Comparison of ENCODE assay signal across 8 mouse cellular contexts in the genomic region with DNA sequence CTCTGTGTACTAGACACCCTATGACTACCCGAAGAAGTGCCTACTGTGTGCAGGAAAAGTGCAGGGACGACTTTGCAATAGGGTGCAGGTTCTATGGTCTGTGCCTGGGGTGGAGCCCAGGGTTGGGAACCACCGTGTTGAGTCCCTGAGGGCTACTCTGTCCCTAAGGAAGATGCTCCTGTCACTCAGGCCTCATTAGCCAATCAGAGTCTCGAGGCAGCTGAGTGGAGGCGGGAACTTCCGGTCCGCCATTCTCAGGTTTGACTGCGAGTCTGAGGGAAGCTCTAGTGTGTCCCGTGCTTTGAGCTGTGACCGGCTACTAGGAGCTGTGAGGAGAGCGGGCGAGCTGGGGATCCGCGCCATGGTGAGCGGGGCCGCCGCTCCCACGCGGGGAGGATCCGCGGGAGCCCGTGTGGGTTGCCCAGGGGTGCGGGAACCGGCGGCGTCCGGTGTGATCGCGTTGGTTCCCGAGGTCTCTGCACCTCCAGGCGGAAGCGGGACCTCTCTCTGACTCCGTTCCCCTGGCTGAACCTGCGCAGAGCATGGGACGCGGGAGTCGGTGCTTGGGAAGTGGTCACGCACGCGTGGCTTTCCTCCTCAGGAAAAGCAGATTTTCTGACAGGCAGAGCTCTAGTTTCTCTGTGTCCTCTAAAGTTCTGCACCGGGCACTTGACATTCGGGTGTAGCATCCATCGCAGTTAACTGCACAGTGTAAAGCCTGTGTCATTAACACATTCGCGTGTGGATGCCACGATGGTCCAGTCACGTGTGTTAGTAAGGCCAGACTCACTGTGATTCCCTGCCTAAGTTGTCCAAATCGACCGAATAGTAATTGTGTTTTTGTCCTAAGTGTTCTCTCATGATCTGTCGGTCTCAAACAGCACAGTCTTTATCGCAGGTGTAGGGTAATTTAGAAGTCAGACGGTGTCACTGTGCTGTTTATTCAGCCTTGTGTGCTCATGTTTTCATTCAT. TPM values are rescaled to one million over a fixed set of nuclear protein-coding genes. Genes with fewer than 3 reads are reported as not detected.
DNase-seq lines count a peak whose midpoint lies in the region; ATAC-seq and TF ChIP-seq lines count a peak whose summit lies in the region.
"Not testable (repeated sequence)": the region's sequence is repeated elsewhere in the genome, so short reads cannot be mapped to it uniquely, and the experiment has no call there.

A gene (plus strand): TSS at position 257 of the 973 bp plus-strand sequence.

- TF ChIP-seq POLR2A in liver, adult 2 months (IDR thresholded peaks at IDR 0.05; ENCODE audit: extremely low read depth, insufficient read depth, low read length) = 0 out of 2 replicates have a peak, but pooled peaks have one; percentile 30

- peaks cover 10% of the 10 kb centered on the region; the same call in 1 of the 2 replicates for H3K79me2 ChIP-seq in liver, adult 2 months (ENCODE audit: control insufficient read depth, insufficient read depth, low read length)

- H3K9me3 ChIP-seq in heart, embryonic 13.5 days; kidney, postnatal 0 days (replicated peaks; ENCODE audit: low read length): not testable (repeated sequence)

- TF ChIP-seq CTCF in kidney, postnatal 0 days (IDR thresholded peaks at IDR 0.05; ENCODE audit: low read depth); liver, adult 2 months (IDR thresholded peaks at IDR 0.05; ENCODE audit: low read depth, low read length): not testable (repeated sequence)

- not testable (repeated sequence) for H3K4me1 ChIP-seq in brown adipose tissue, adult 24 weeks (ENCODE audit: control insufficient read depth, insufficient read depth, insufficient read length, low read length); kidney, postnatal 0 days (replicated peaks; ENCODE audit: insufficient read depth, low read length); liver, adult 2 months (ENCODE audit: control insufficient read depth, insufficient read depth, low read length)
- peaks cover 16% of the 10 kb centered on the region for H3K4me1 ChIP-seq in heart, embryonic 13.5 days

- peak within 1 kb of the TSS; percentile 70 for H3K4me3 ChIP-seq in brown adipose tissue, adult 24 weeks (ENCODE audit: insufficient read depth, low read depth, low read length)
- H3K4me3 ChIP-seq in heart, embryonic 13.5 days = peak within 1 kb of the TSS; percentile 62
- peak within 1 kb of the TSS; percentile 53 for H3K4me3 ChIP-seq in kidney, postnatal 0 days (replicated peaks; ENCODE audit: low read depth, low read length)
- H3K4me3 ChIP-seq in liver, adult 2 months (ENCODE audit: insufficient read depth, low read depth, low read length) = peak within 1 kb of the TSS; percentile 60

- peak; percentile 91 for DNase-seq in kidney, postnatal 0 days (ENCODE audit: low spot score)
- DNase-seq in liver, adult 2 months (ENCODE audit: extremely low read depth, low read depth, low spot score) = peak; percentile 80
- DNase-seq in spleen, postnatal 36 days (ENCODE audit: low spot score in 2 of 2) = peak; percentile 81 to 86

- H3K27me3 ChIP-seq in heart, embryonic 13.5 days (replicated peaks); kidney, postnatal 0 days (ENCODE audit: insufficient read depth, low read length); liver, adult 2 months (ENCODE audit: control insufficient read depth, insufficient read depth, low read length): not testable (repeated sequence)

- H3K36me3 ChIP-seq in heart, embryonic 13.5 days = peaks cover 23% of the 10 kb centered on the region
- not testable (repeated sequence) for H3K36me3 ChIP-seq in kidney, postnatal 0 days (ENCODE audit: insufficient read depth, low read length); liver, adult 2 months (ENCODE audit: control insufficient read depth, insufficient read depth, low read length)

- WGBS in heart, embryonic 13.5 days = 3% methylated on average over 30 of the region's 52 CpGs
- 1% methylated on average over 34 of the region's 52 CpGs for WGBS in kidney, postnatal 0 days
- 1% methylated on average over 35 of the region's 52 CpGs for WGBS in liver, adult 2 months

- ATAC-seq in CD4-positive, CD25-positive, alpha-beta regulatory T cell, adult 4 months = peak; percentile 97
- ATAC-seq in erythroid progenitor cell, adult 5-6 weeks (replicated peaks; ENCODE audit: low FRiP score, poor library complexity, severe bottlenecking) = peak; percentile 100
- ATAC-seq in heart, embryonic 13.5 days (ENCODE audit: extremely low read depth, insufficient number of reproducible peaks, low FRiP score, low TSS enrichment) = peak; percentile 74; the same call in 1 of the 2 replicates
- ATAC-seq in kidney, postnatal 0 days (replicated peaks; ENCODE audit: low FRiP score, low read depth) = peak; percentile 93
- ATAC-seq in monocyte, adult 5-6 weeks (replicated peaks; ENCODE audit: insufficient number of reproducible peaks, low FRiP score, low TSS enrichment, poor library complexity, severe bottlenecking) = peak; percentile 92

- H3K27ac ChIP-seq in brown adipose tissue, adult 24 weeks (replicated peaks; ENCODE audit: low read depth, low read length) = peak within 1 kb of the TSS; percentile 71; the same call in 1 of the 2 replicates
- H3K27ac ChIP-seq in heart, embryonic 13.5 days (replicated peaks) = peak within 1 kb of the TSS; percentile 84
- peak within 1 kb of the TSS; percentile 90 for H3K27ac ChIP-seq in kidney, postnatal 0 days
- H3K27ac ChIP-seq in liver, adult 2 months (replicated peaks; ENCODE audit: insufficient read depth, low read depth, low read length) = peak within 1 kb of the TSS; percentile 11; the same call in 1 of the 2 replicates

- H3K4me2 ChIP-seq in heart, embryonic 13.5 days = peak within 1 kb of the TSS; percentile 79
- H3K4me2 ChIP-seq in kidney, postnatal 0 days (ENCODE audit: low read length) = peak within 1 kb of the TSS; percentile 53

- peak within 1 kb of the TSS; percentile 83 for H3K9ac ChIP-seq in heart, embryonic 13.5 days
- H3K9ac ChIP-seq in kidney, postnatal 0 days (ENCODE audit: low read depth, low read length) = peak within 1 kb of the TSS; percentile 61
- H3K9ac ChIP-seq in liver, adult 2 months (ENCODE audit: low read depth, low read length) = peak within 1 kb of the TSS; percentile 64

RNA-seq across cellular contexts. Expression of the gene that starts here (rescaled TPM):
- polyA plus RNA-seq in CD4-positive, CD25-positive, alpha-beta regulatory T cell, adult 4 months (2017; shearing (Covaris generic)) = 1 to 10 TPM; 7.1 to 7.5 TPM
- polyA plus RNA-seq in brown adipose tissue, adult 24 weeks (2012; ENCODE audit: insufficient read depth, insufficient read length, missing spikeins) = 1.0 and 1.5 TPM in 2 replicates
- total RNA-seq in erythroid progenitor cell, adult 5-6 weeks (2015; ENCODE audit: low replicate concordance) = not detected in 2 replicates
- 3.0 TPM in 1 of 2 replicates, not detected in the other for total RNA-seq in erythroid progenitor cell, adult 5-6 weeks (2017; ENCODE audit: low replicate concordance)
- polyA plus RNA-seq in heart, embryonic 13.5 days (2015; fragmentation: Nextera tagmentation; extraction: Ambion mirVana) = 3.1 and 3.4 TPM in 2 replicates
- polyA plus RNA-seq in kidney, postnatal 0 days (2015; fragmentation: Nextera tagmentation; extraction: Ambion mirVana) = 4.0 TPM in 2 replicates
- 1.8 and 2.5 TPM in 2 replicates for total RNA-seq in liver, adult 2 months (2014; rRNA removed)
- 0.16 and 0.18 TPM in 2 replicates for polyA plus RNA-seq in liver, adult 2 months (2012; rRNA removed)
- total RNA-seq in monocyte, adult 5-6 weeks (2017) = 1.8 to 5.2 TPM (median 4.2 TPM) in 3 replicates

Comparison
In these comparisons a context has a peak if more than half of its experiments do, and no peak if none do; other contexts are left out.
1. Peak in every context shown above with its lines: DNase-seq, ATAC-seq, H3K4me3 ChIP-seq and H3K27ac ChIP-seq.
2. H3K27ac ChIP-seq: peak in every context shown above with its lines; median percentile 90 in kidney, postnatal 0 days; 84 in heart, embryonic 13.5 days; 71 in brown adipose tissue, adult 24 weeks; 11 in liver, adult 2 months.